Mouse (Mus musculus) lung, embryonic 14.5 days (tissue): Measurements from ENCODE around the gene Orai2. TPM values are rescaled to one million over a fixed set of nuclear protein-coding genes. Genes with fewer than 3 reads are reported as not detected.
A peak's percentile ranks its signal among the peaks of the same experiment; 100 is the strongest.

ENCODE experiments used
- ATAC-seq: fragments of 200-750 bp; cut with Nextera tagmentation; 2 replicates; pipeline ENCODE4 v1.8.0; 2017; ENCODE audit warnings: mild to moderate bottlenecking, moderate TSS enrichment, moderate library complexity; ENCODE audit not compliant: insufficient read depth
- DNase-seq: peaks from one replicate; pipeline ENCODE4 v3.0.0-alpha.2; 2015
- H3K27ac ChIP-seq: fragments of 300-500 bp; sonication (generic); 2 replicates; pipeline ENCODE4 v1.5.1; 2014; ENCODE audit warnings: low read depth, mild to moderate bottlenecking, moderate library complexity
- H3K27me3 ChIP-seq: fragments of 300-500 bp; sonication (generic); 2 replicates; pipeline ENCODE4 v1.6.1; 2014; ENCODE audit warnings: low read length, control low read depth; ENCODE audit not compliant: insufficient read depth
- H3K36me3 ChIP-seq: fragments of 300-500 bp; sonication (generic); 2 replicates; pipeline ENCODE4 v1.6.1; 2014; ENCODE audit warnings: control low read depth; ENCODE audit not compliant: insufficient read depth
- H3K4me1 ChIP-seq: fragments of 300-500 bp; sonication (generic); 2 replicates; pipeline ENCODE4 v1.6.1; 2014; ENCODE audit warnings: antibody characterized with exemption, control low read depth; ENCODE audit not compliant: insufficient read depth
- H3K4me2 ChIP-seq: fragments of 300-500 bp; sonication (generic); 2 replicates; pipeline ENCODE4 v1.6.1; 2014; ENCODE audit warnings: mild to moderate bottlenecking
- H3K4me3 ChIP-seq: fragments of 300-500 bp; sonication (generic); 2 replicates; pipeline ENCODE4 v1.5.1; 2014; ENCODE audit warnings: low read depth, low read length
- H3K9ac ChIP-seq: fragments of 300-500 bp; sonication (generic); 2 replicates; pipeline ENCODE4 v1.6.1; 2014
- H3K9me3 ChIP-seq: fragments of 300-500 bp; sonication (generic); 2 replicates; pipeline ENCODE4 v1.6.1; 2016; ENCODE audit warnings: low read depth, low read length, control low read depth
- CTCF ChIP-seq: IDR thresholded peaks from 2 replicates; pipeline ENCODE4 v1.5.1; 2016; ENCODE audit warnings: antibody characterized with exemption, low read depth
- WGBS: fragments of 180-500 bp; shearing (Covaris S2); extraction: QIAGEN DNeasy Blood & Tissue Kit; methylation state at CpG from one replicate; pipeline ENCODE4 v1.1.7; 2014; 5-methylcytosine and 5-hydroxymethylcytosine counted together
- microRNA-seq: library from miRNA; unstranded; fragments of <30 nt; microRNA quantifications from one replicate; pipeline ENCODE4, GENCODE M21; 2016; ENCODE audit warnings: borderline number of aligned reads
- polyA plus RNA-seq: library from polyadenylated mRNA; unstranded; fragments of >200 nt; fragmentation: Nextera tagmentation; extraction: Ambion mirVana; gene quantifications from 2 replicates; pipeline ENCODE4 v1.2.1, GENCODE M21; 2014

The Orai2 gene
- polyA plus RNA-seq, 1 experiment from 2014 or later = 7.1 TPM

GRCm38 (mm10) chr5:136109042-136109441 is 61.5 kb downstream of the Orai2 start:
- WGBS = 64% methylated on average over 3 of the region's 3 CpGs
- no peaks in the 10 kb centered on the region for H3K27me3 ChIP-seq

DNA sequence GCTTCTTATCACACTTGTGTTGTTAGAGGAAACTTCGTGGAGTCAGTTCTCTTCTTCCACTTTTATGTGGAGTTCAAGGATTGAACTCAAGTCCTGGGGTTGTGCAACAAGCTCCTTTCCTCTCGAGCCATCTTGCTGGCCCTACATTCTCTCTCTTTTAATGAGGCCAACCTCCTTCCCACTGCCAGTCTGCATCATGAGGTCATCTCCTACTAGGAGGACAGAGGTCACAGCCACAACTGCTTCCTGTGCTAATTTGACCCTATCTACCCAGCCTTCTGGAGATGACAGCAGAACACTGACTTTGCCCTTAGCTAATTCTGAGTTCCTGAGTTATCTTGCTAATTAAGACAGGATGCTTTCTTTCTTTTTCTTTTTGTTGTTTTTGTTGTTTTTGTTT is 62.0 kb downstream of the Orai2 start:
- DNase-seq (no peak), ATAC-seq (no peak)
- Histone ChIP-seq H3K4me2 (no peak overlapping the region), H3K9ac (no peak overlapping the region), H3K4me1 (no peaks in the 10 kb centered on the region), H3K27ac (no peak overlapping the region), H3K9me3 (no peaks in the 10 kb centered on the region), H3K4me3 (no peak overlapping the region), H3K36me3 (no peaks in the 10 kb centered on the region), H3K27me3 (no peaks in the 10 kb centered on the region)
- no peak for TF ChIP-seq CTCF
- WGBS = 42% methylated on average over 2 of the region's 2 CpGs

More at GRCm38 (mm10) chr5:136109042-136109441, 61.5 kb downstream of the Orai2 start:
- Histone ChIP-seq H3K9me3 (no peaks in the 10 kb centered on the region), H3K4me3 (no peak overlapping the region), H3K27ac (no peak overlapping the region), H3K4me1 (no peaks in the 10 kb centered on the region), H3K36me3 (no peaks in the 10 kb centered on the region), H3K4me2 (no peak overlapping the region), H3K9ac (no peak overlapping the region)
- no peak for TF ChIP-seq CTCF
- no peak for DNase-seq
- no peak for ATAC-seq

GRCm38 (mm10) chr5:136104511-136104910 is 66.0 kb downstream of the Orai2 start:
- Histone ChIP-seq H3K4me2 (no peak overlapping the region), H3K9ac (no peak overlapping the region), H3K27ac (no peak overlapping the region), H3K27me3 (peaks cover 5% of the 10 kb centered on the region; the same call in 1 of the 2 replicates), H3K4me3 (no peak overlapping the region), H3K36me3 (no peaks in the 10 kb centered on the region), H3K4me1 (no peaks in the 10 kb centered on the region), H3K9me3 (no peaks in the 10 kb centered on the region)
- TF ChIP-seq CTCF = peak; percentile 66
- DNase-seq (peak; percentile 38), ATAC-seq (no peak)
- WGBS = 87% methylated on average over 5 of the region's 5 CpGs

DNA sequence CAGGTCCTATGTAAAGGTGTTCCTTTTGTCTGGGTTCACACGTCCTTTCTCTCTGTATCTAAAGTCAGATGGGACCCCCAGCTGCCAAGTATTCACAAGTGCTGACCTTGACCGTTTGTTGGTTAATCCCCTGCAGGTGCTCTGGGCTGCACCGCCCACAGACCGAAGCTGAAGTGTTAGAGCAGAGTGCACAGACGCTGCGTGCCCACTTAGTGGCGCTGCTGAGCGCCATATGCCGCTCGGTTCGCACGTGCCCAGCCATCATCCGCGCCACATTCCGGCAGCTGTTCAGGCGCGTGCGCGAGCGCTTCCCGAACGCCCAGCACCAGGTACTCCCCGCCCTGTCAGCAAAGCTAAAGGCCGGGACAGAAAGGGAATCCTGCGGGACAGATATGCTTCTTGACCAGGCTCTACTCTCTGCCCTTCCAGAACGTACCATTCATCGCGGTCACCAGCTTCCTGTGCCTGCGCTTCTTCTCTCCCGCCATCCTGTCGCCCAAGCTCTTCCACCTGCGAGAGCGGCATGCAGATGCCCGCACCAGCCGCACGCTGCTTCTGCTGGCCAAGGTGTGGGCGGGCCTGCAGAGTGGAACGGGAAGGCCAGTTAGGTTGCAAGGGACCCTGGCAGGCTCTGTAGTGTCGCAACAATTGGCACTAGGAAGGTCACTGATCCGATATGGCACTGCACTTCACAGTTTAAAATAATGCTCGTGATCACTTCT is 68.3 kb downstream of the Orai2 start:
- peak; percentile 89 for ATAC-seq
- WGBS = 5% methylated on average over 41 of the region's 41 CpGs
- H3K4me3 ChIP-seq = peak overlapping the region; percentile 24

DNA sequence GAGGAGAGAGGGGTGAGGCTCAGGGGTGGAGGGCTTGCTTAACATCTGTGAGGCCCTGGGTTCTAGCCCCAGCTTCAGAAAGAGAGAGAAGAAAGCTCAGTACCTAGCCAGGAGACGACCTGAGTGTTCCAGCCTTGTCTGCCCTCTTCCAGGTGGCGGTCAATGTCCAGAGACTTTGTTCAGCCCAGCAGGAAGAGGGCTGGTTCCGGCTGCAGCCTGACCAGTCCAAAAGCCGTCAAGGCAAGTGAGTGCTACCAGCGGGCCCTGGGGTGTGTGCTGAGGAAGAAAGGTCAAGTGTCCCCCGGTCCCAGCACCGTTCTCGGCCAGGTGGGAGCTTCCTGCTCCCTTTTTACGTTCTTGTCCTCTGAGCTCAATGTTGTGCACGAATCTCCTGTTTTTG is 72.0 kb downstream of the Orai2 start:
- Histone ChIP-seq H3K36me3 (no peaks in the 10 kb centered on the region), H3K9me3 (no peaks in the 10 kb centered on the region), H3K4me3 (no peak overlapping the region), H3K4me1 (no peaks in the 10 kb centered on the region), H3K9ac (no peak overlapping the region), H3K27me3 (peaks cover 5% of the 10 kb centered on the region; the same call in 1 of the 2 replicates), H3K27ac (no peak overlapping the region), H3K4me2 (no peak overlapping the region)
- WGBS = 69% methylated on average over 10 of the region's 10 CpGs
- no peak for TF ChIP-seq CTCF
- no peak for DNase-seq
- no peak for ATAC-seq

More for the DNA sequence above, 68.3 kb downstream of the Orai2 start:
- no peaks in the 10 kb centered on the region for H3K9me3 ChIP-seq
- no peak overlapping the region for H3K9ac ChIP-seq
- no peak overlapping the region for H3K27ac ChIP-seq
- H3K4me1 ChIP-seq = no peaks in the 10 kb centered on the region
- peak overlapping the region; percentile 64 for H3K4me2 ChIP-seq
- TF ChIP-seq CTCF = peak; percentile 91
- peak; percentile 89 for DNase-seq
- H3K36me3 ChIP-seq = no peaks in the 10 kb centered on the region
- H3K27me3 ChIP-seq = peaks cover 5% of the 10 kb centered on the region; the same call in 1 of the 2 replicates

Small RNA genes within 50 kb of the gene (microRNA-seq; reads per million reads assigned to microRNA genes)
- 0.71 reads per million for gene Mir7035

Other genes with a start within 250 kb of the Orai2 start
- gene Ywhag, start 236.1 kb downstream of the Orai2 start, polyA plus RNA-seq = 74.7 and 79.0 TPM in 2 replicates
- 3.2 and 3.8 TPM in 2 replicates for gene Ssc4d, start 196.2 kb downstream of the Orai2 start, polyA plus RNA-seq
- gene Zp3, start 190.6 kb downstream of the Orai2 start, polyA plus RNA-seq = not detected in 2 replicates
- 21.4 and 24.4 TPM in 2 replicates for gene Dtx2, start 175.9 kb downstream of the Orai2 start, polyA plus RNA-seq
- gene Upk3b, start 132.2 kb downstream of the Orai2 start, polyA plus RNA-seq = 23.8 and 26.7 TPM in 2 replicates
- 1.5 and 1.8 TPM in 2 replicates for gene Upk3bl, start 116.2 kb downstream of the Orai2 start, polyA plus RNA-seq
- 4.2 and 4.4 TPM in 2 replicates for gene Rasa4, start 86.8 kb downstream of the Orai2 start, polyA plus RNA-seq
- 217 and 229 TPM in 2 replicates for gene Polr2j, start 54.1 kb downstream of the Orai2 start, polyA plus RNA-seq
- gene Lrwd1, start 34.6 kb downstream of the Orai2 start, polyA plus RNA-seq = 36.6 and 37.6 TPM in 2 replicates
- 12.9 and 14.8 TPM in 2 replicates for gene Alkbh4, start 34.6 kb downstream of the Orai2 start, polyA plus RNA-seq
- 52.1 and 60.3 TPM in 2 replicates for gene Prkrip1, start 28.2 kb upstream of the Orai2 start, polyA plus RNA-seq
- 5.7 and 5.9 TPM in 2 replicates for gene Sh2b2, start 75.8 kb upstream of the Orai2 start, polyA plus RNA-seq